Mouse (Mus musculus) cortical plate, adult 2 months (tissue): Measurements from ENCODE around the gene Cachd1.

ENCODE experiments used
- CTCF ChIP-seq: fragments of 200-500 bp; IDR thresholded peaks from 2 replicates; pipeline ENCODE4 v1.5.1; 2011; ENCODE audit warnings: mild to moderate bottlenecking, control low read depth, low read length; ENCODE audit not compliant: insufficient read depth; ENCODE audit errors: extremely low read depth
- POLR2A ChIP-seq: fragments of 200-500 bp; IDR thresholded peaks from 2 replicates; pipeline ENCODE4 v1.6.1; 2011; ENCODE audit warnings: mild to moderate bottlenecking, low read length, control low read depth; ENCODE audit not compliant: insufficient read depth; ENCODE audit errors: extremely low read depth

DNA sequence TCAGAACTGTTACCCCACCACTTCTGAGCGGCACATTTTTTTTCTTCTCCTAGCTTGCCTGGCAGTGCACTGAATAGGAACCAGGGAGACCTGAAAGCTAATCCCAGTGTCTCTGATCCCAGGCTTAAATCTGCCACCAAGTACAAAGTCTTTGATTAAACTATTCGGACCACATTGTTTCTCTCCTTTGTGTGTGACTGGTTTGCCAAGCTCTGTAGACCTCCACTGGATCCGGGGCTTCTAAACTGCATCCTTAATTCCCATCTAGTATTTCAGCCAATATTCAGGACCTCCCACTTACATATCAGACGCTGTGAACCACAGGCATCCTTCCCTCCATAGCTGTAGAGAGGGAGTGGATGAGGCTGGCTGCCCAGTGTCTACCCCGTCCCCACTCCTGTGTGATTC, 231.9 kb downstream of the Cachd1 start:
- TF ChIP-seq CTCF (no peak), POLR2A (no peak)
